Mouse (Mus musculus): ENCODE data around the gene Olfr1034. TPM values are rescaled to one million over a fixed set of nuclear protein-coding genes. Genes with fewer than 3 reads are reported as not detected.
"Not testable (repeated sequence)": the region's sequence is repeated elsewhere in the genome, so short reads cannot be mapped to it uniquely, and the experiment has no call there.

Gene Olfr1034
- polyA plus RNA-seq (2016; fragmentation: Nextera tagmentation; extraction: Ambion mirVana): not detected in 2 replicates

GRCm38 (mm10) chr2:86045561-86045960 lies at the start of gene Olfr1034:
Gene Olfr1034 (plus strand): TSS chr2:86045861.
- H3K4me3 ChIP-seq: no peak within 1 kb of the TSS
- H3K36me3 ChIP-seq: no peaks in the 10 kb centered on the region
- H3K9ac ChIP-seq: no peak within 1 kb of the TSS
- no peaks in the 10 kb centered on the region for H3K4me1 ChIP-seq (replicated peaks)
- no peaks in the 10 kb centered on the region for H3K9me3 ChIP-seq (replicated peaks)
- H3K4me2 ChIP-seq: no peak within 1 kb of the TSS
- no peak for ATAC-seq (ENCODE audit: insufficient number of reproducible peaks, low FRiP score)
- H3K27ac ChIP-seq (ENCODE audit: poor library complexity, severe bottlenecking): no peak within 1 kb of the TSS
- H3K27me3 ChIP-seq (replicated peaks): no peaks in the 10 kb centered on the region

- H3K27me3 ChIP-seq (replicated peaks): no peaks in the 10 kb centered on the region
- no peak for ATAC-seq (ENCODE audit: insufficient number of reproducible peaks, low FRiP score)
- H3K4me1 ChIP-seq (replicated peaks): no peaks in the 10 kb centered on the region
- no peak within 1 kb of the TSS for H3K4me3 ChIP-seq
- no peaks in the 10 kb centered on the region for H3K36me3 ChIP-seq
- H3K9me3 ChIP-seq (replicated peaks): no peaks in the 10 kb centered on the region
- H3K9ac ChIP-seq: no peak within 1 kb of the TSS
- WGBS: 79% methylated on average over 7 of the region's 7 CpGs
- no peak within 1 kb of the TSS for H3K4me2 ChIP-seq
- no peak within 1 kb of the TSS for H3K27ac ChIP-seq (ENCODE audit: poor library complexity, severe bottlenecking)
These were observed 40.4 kb upstream of the Olfr1034 start, which contains the start of gene Olfr1032 for GRCm38 (mm10) chr2:86005240-86005639. Gene Olfr1032 (plus strand): TSS chr2:86005540.

GRCm38 (mm10) chr2:86020406-86020805 lies 25.3 kb upstream of the Olfr1034 start, which contains the start of gene Olfr1033:
Gene Olfr1033 (plus strand): TSS chr2:86020633.
- H3K27ac ChIP-seq (ENCODE audit: poor library complexity, severe bottlenecking): peak within 1 kb of the TSS; percentile 47; the same call in 1 of the 2 replicates
- H3K36me3 ChIP-seq; H3K27me3 ChIP-seq (replicated peaks); H3K9me3 ChIP-seq (replicated peaks); H3K4me1 ChIP-seq (replicated peaks); ATAC-seq (ENCODE audit: insufficient number of reproducible peaks, low FRiP score); H3K9ac ChIP-seq: not testable (repeated sequence)
- H3K4me3 ChIP-seq: peak within 1 kb of the TSS; percentile 47
- 2% methylated on average over 11 of the region's 11 CpGs for WGBS
- peak within 1 kb of the TSS; percentile 64 for H3K4me2 ChIP-seq

GRCm38 (mm10) chr2:86021518-86021917 lies 24.1 kb upstream of the Olfr1034 start:
- not testable (repeated sequence) for ATAC-seq (ENCODE audit: insufficient number of reproducible peaks, low FRiP score); H3K4me1 ChIP-seq (replicated peaks); H3K4me2 ChIP-seq; H3K9me3 ChIP-seq (replicated peaks); H3K36me3 ChIP-seq; H3K9ac ChIP-seq; H3K27ac ChIP-seq (ENCODE audit: poor library complexity, severe bottlenecking); H3K4me3 ChIP-seq; H3K27me3 ChIP-seq (replicated peaks)
- WGBS: 38% methylated on average over 7 of the region's 9 CpGs

GRCm38 (mm10) chr2:86050777-86051176 lies 5.1 kb downstream of the Olfr1034 start:
- H3K9me3 ChIP-seq (replicated peaks); H3K36me3 ChIP-seq; H3K9ac ChIP-seq; H3K27ac ChIP-seq (ENCODE audit: poor library complexity, severe bottlenecking); H3K4me2 ChIP-seq; ATAC-seq (ENCODE audit: insufficient number of reproducible peaks, low FRiP score); H3K4me3 ChIP-seq; H3K27me3 ChIP-seq (replicated peaks); H3K4me1 ChIP-seq (replicated peaks): not testable (repeated sequence)

- H3K27me3 ChIP-seq (replicated peaks); H3K4me3 ChIP-seq; H3K36me3 ChIP-seq; H3K4me2 ChIP-seq; H3K27ac ChIP-seq (ENCODE audit: poor library complexity, severe bottlenecking); ATAC-seq (ENCODE audit: insufficient number of reproducible peaks, low FRiP score); H3K9ac ChIP-seq; H3K9me3 ChIP-seq (replicated peaks); H3K4me1 ChIP-seq (replicated peaks): not testable (repeated sequence)
- WGBS: 90% methylated on average over 2 of the region's 2 CpGs
These were observed 18.1 kb downstream of the Olfr1034 start for GRCm38 (mm10) chr2:86063766-86064165.

- Histone ChIP-seq H3K4me2 (no peak overlapping the region), H3K9me3 (replicated peaks) (peaks cover 3% of the 10 kb centered on the region), H3K4me1 (replicated peaks) (no peaks in the 10 kb centered on the region), H3K4me3 (no peak overlapping the region), H3K9ac (no peak overlapping the region), H3K27me3 (replicated peaks) (no peaks in the 10 kb centered on the region), H3K27ac (ENCODE audit: poor library complexity, severe bottlenecking) (no peak overlapping the region), H3K36me3 (no peaks in the 10 kb centered on the region)
- ATAC-seq (ENCODE audit: insufficient number of reproducible peaks, low FRiP score): no peak
- 87% methylated on average over 8 of the region's 8 CpGs for WGBS
These were observed 24.5 kb downstream of the Olfr1034 start for GRCm38 (mm10) chr2:86070189-86070588.

GRCm38 (mm10) chr2:86073692-86074091 lies 28.0 kb downstream of the Olfr1034 start, which contains the start of gene Olfr1036:
Gene Olfr1036 (plus strand): TSS chr2:86073992.
- not testable (repeated sequence) for ATAC-seq (ENCODE audit: insufficient number of reproducible peaks, low FRiP score); H3K9me3 ChIP-seq (replicated peaks)

GRCm38 (mm10) chr2:86080478-86080877 lies 34.8 kb downstream of the Olfr1034 start:
- H3K27ac ChIP-seq (ENCODE audit: poor library complexity, severe bottlenecking); H3K4me3 ChIP-seq; H3K36me3 ChIP-seq; H3K4me1 ChIP-seq (replicated peaks); H3K9me3 ChIP-seq (replicated peaks); H3K4me2 ChIP-seq; H3K27me3 ChIP-seq (replicated peaks); H3K9ac ChIP-seq; ATAC-seq (ENCODE audit: insufficient number of reproducible peaks, low FRiP score): not testable (repeated sequence)
- 75% methylated on average over 1 of the region's 1 CpGs for WGBS

More at GRCm38 (mm10) chr2:86073692-86074091, 28.0 kb downstream of the Olfr1034 start, which contains the start of gene Olfr1036:
- H3K4me1 ChIP-seq (replicated peaks); H3K27me3 ChIP-seq (replicated peaks); H3K4me2 ChIP-seq; H3K27ac ChIP-seq (ENCODE audit: poor library complexity, severe bottlenecking); H3K9ac ChIP-seq; H3K4me3 ChIP-seq; H3K36me3 ChIP-seq: not testable (repeated sequence)

- H3K9ac ChIP-seq: no peak within 1 kb of the TSS
- no peaks in the 10 kb centered on the region for H3K9me3 ChIP-seq (replicated peaks)
- H3K4me2 ChIP-seq: no peak within 1 kb of the TSS
- 82% methylated on average over 2 of the region's 2 CpGs for WGBS
- no peaks in the 10 kb centered on the region for H3K27me3 ChIP-seq (replicated peaks)
- no peak for ATAC-seq (ENCODE audit: insufficient number of reproducible peaks, low FRiP score)
- H3K36me3 ChIP-seq: no peaks in the 10 kb centered on the region
- no peaks in the 10 kb centered on the region for H3K4me1 ChIP-seq (replicated peaks)
- no peak within 1 kb of the TSS for H3K27ac ChIP-seq (ENCODE audit: poor library complexity, severe bottlenecking)
- H3K4me3 ChIP-seq: no peak within 1 kb of the TSS
These were observed 41.6 kb downstream of the Olfr1034 start, which contains the start of gene Olfr1037 for GRCm38 (mm10) chr2:86087285-86087684. Gene Olfr1037 (minus strand): TSS chr2:86087385.
